Mouse (Mus musculus): ENCODE results near the gene Igf2bp2. TPM values are rescaled to one million over a fixed set of nuclear protein-coding genes. Genes with fewer than 3 reads are reported as not detected.
A peak's percentile ranks its signal among the peaks of the same experiment; 100 is the strongest.

Gene Igf2bp2
- polyA plus RNA-seq, 1 experiment from 2014 or later = 8.3 TPM

DNA sequence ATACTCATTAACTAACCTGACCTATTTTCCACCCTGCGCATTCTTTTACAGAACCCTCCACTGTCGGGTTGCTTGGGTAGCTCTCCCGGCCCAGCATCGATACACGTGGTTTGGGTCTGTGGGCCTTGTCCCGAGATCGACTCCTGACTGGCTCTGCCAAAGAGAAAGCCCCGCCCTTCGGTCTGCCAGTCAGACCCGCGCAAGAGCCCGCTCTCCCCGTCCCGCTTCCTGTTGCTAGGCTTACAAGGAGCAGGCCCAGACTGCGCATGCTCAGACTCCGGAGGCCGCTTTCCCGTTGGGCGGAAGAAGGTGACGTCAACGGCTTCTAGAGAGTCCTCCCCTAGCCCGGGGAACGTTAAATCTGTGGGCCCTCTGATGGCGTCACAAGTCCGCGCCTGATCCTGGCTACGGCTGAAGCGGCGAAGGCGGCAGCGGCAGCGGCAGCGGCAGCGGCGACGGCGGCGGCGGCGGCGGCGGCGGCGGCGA, 154.0 kb downstream of the Igf2bp2 start, which contains the start of gene Senp2:
Gene Senp2, plus strand, starts transcription at position 386 of the 486 bp plus-strand sequence.
- peaks cover 5% of the 10 kb centered on the region for H3K36me3 ChIP-seq (ENCODE audit: control insufficient read depth, insufficient read depth)
- peak; percentile 94 for ATAC-seq (ENCODE audit: low read depth)
- peak within 1 kb of the TSS; percentile 80 for H3K4me2 ChIP-seq (ENCODE audit: low read depth, low read length)
- H3K4me1 ChIP-seq (ENCODE audit: control insufficient read depth, low read depth, low read length) = peaks cover 25% of the 10 kb centered on the region
- H3K4me3 ChIP-seq (ENCODE audit: low read depth, low read length) = peak within 1 kb of the TSS; percentile 99
- peak within 1 kb of the TSS; percentile 99 for H3K9ac ChIP-seq (ENCODE audit: low read depth, low read length)
- under 1% methylated on average over 43 of the region's 45 CpGs for WGBS (ENCODE audit: insufficient replicate concordance)
- no peaks in the 10 kb centered on the region for H3K9me3 ChIP-seq (replicated peaks; ENCODE audit: control insufficient read depth, low read length)
- H3K27ac ChIP-seq (ENCODE audit: low read length) = peak within 1 kb of the TSS; percentile 94
- no peaks in the 10 kb centered on the region for H3K27me3 ChIP-seq (ENCODE audit: control insufficient read depth, insufficient read depth, low read depth, low read length)

Other genes with a start within 250 kb of the Igf2bp2 start
- 13.0 and 13.8 TPM in 2 replicates for gene Tmem41a, start 215.7 kb downstream of the Igf2bp2 start, polyA plus RNA-seq (2015; fragmentation: Nextera tagmentation; extraction: Ambion mirVana)
- gene Liph, start 167.6 kb downstream of the Igf2bp2 start, polyA plus RNA-seq (2015; fragmentation: Nextera tagmentation; extraction: Ambion mirVana) = 0.84 and 0.85 TPM in 2 replicates
- gene Senp2, start 153.8 kb downstream of the Igf2bp2 start, polyA plus RNA-seq (2015; fragmentation: Nextera tagmentation; extraction: Ambion mirVana) = 30.2 and 30.9 TPM in 2 replicates
- 126 and 138 TPM in 2 replicates for gene Tra2b, start 102.7 kb upstream of the Igf2bp2 start, polyA plus RNA-seq (2015; fragmentation: Nextera tagmentation; extraction: Ambion mirVana)

All from liver, embryonic 16.5 days (tissue).